Mouse (Mus musculus) lung, postnatal 0 days (tissue): ENCODE measurements around the gene Dync1i2. TPM values are rescaled to one million over a fixed set of nuclear protein-coding genes. Genes with fewer than 3 reads are reported as not detected.

ENCODE experiments used
- ATAC-seq: fragments of 200-750 bp; cut with Nextera tagmentation; 2 replicates; pipeline ENCODE4 v1.8.0; 2017; ENCODE audit warnings: moderate library complexity
- DNase-seq: peaks from one replicate; pipeline ENCODE4 v3.0.0-alpha.2; 2016; ENCODE audit warnings: low spot score
- H3K27ac ChIP-seq: fragments of 300-500 bp; sonication (generic); 2 replicates; pipeline ENCODE4 v1.5.1; 2014; ENCODE audit warnings: antibody characterized with exemption, mild to moderate bottlenecking, low read length, mixed read lengths
- H3K27me3 ChIP-seq: fragments of 300-500 bp; sonication (generic); replicated peaks from 2 replicates; pipeline ENCODE4 v1.6.1; 2014; ENCODE audit warnings: low read length, mixed read lengths; ENCODE audit not compliant: insufficient read depth
- H3K36me3 ChIP-seq: fragments of 300-500 bp; sonication (generic); 2 replicates; pipeline ENCODE4 v1.6.1; 2014; ENCODE audit warnings: low read length, mixed read lengths; ENCODE audit not compliant: insufficient read depth
- H3K4me1 ChIP-seq: fragments of 300-500 bp; sonication (generic); 2 replicates; pipeline ENCODE4 v1.6.1; 2014; ENCODE audit warnings: antibody characterized with exemption, low read depth, low read length, mixed read lengths; ENCODE audit not compliant: insufficient read depth
- H3K4me2 ChIP-seq: fragments of 300-500 bp; sonication (generic); replicated peaks from 2 replicates; pipeline ENCODE4 v1.6.1; 2014; ENCODE audit warnings: low read depth, mild to moderate bottlenecking, low read length, moderate library complexity, mixed read lengths
- H3K4me3 ChIP-seq: fragments of 300-500 bp; sonication (generic); 2 replicates; pipeline ENCODE4 v1.5.1; 2014; ENCODE audit warnings: low read depth, low read length
- H3K9ac ChIP-seq: fragments of 300-500 bp; sonication (generic); replicated peaks from 2 replicates; pipeline ENCODE4 v1.6.1; 2014; ENCODE audit warnings: low read depth, mild to moderate bottlenecking
- H3K9me3 ChIP-seq: fragments of 300-500 bp; sonication (generic); 2 replicates; pipeline ENCODE4 v1.6.1; 2016; ENCODE audit warnings: low read length, mixed read lengths
- CTCF ChIP-seq: IDR thresholded peaks from 2 replicates; pipeline ENCODE4 v1.5.1; 2016; ENCODE audit warnings: antibody characterized with exemption, mild to moderate bottlenecking
- EP300 ChIP-seq: IDR thresholded peaks from 2 replicates; pipeline ENCODE4 v1.6.1; 2016; ENCODE audit warnings: antibody characterized with exemption, mild to moderate bottlenecking, control low read depth
- WGBS: fragments of 180-500 bp; shearing (Covaris S2); extraction: QIAGEN DNeasy Blood & Tissue Kit; methylation state at CpG from one replicate; pipeline ENCODE4 v1.1.7; 2014; 5-methylcytosine and 5-hydroxymethylcytosine counted together
- polyA plus RNA-seq: library from polyadenylated mRNA; unstranded; fragments of >200 nt; fragmentation: Nextera tagmentation; extraction: Ambion mirVana; gene quantifications from 2 replicates; pipeline ENCODE4 v1.2.1, GENCODE M21; 2015

Gene Dync1i2
- polyA plus RNA-seq, 1 experiment from 2014 or later, result 76.6 TPM

DNA sequence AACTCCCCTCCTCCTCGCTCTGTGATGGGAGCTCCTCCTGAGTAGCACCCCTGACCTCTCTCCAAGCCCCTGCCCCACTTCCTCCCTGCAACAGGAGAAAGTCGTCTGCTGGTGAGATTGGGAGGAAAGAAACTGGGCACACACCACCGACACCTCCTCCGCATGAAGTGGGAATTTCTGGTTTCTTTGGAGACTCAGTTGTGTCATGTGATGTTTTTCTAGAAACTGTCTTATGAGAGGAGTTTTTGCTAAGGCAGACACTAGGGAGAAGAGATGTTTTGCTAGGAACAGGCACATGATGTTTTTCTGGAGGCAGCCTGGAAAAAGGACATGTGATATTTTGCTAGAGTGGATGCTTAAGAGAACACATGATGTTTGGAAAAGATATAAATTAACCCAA, 11.0 kb upstream of the Dync1i2 start:
- DNase-seq, result no peak

DNA sequence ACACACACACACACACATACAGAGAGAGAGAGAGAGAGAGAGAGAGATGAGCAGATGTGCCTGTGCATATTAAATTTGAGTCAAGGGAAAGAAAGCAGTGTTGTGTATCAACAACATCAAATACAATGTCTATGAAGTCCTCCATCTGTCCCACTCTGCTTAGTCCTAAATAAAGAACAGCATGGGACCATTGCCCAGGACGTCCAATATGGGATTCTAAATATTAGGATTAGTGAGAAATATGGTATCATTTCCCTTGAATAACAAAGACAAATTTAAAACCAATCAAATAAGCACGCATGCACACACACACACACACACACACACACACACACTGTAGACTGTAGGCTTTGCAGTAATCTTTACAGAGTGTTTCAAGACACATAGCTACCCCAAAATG, 9.6 kb upstream of the Dync1i2 start:
- H3K4me1 ChIP-seq, result no peaks in the 10 kb centered on the region
- H3K9ac ChIP-seq, result no peak overlapping the region
- H3K27me3 ChIP-seq, result no peaks in the 10 kb centered on the region
- DNase-seq (no peak), ATAC-seq (no peak)
- H3K4me2 ChIP-seq, result no peak overlapping the region
- 82% methylated on average over 2 of the region's 2 CpGs for WGBS
- H3K27ac ChIP-seq, result no peak overlapping the region
- H3K4me3 ChIP-seq, result no peak overlapping the region
- H3K36me3 ChIP-seq, result no peaks in the 10 kb centered on the region
- no peak for TF ChIP-seq EP300
- TF ChIP-seq CTCF, result no peak
- no peaks in the 10 kb centered on the region for H3K9me3 ChIP-seq

More for the DNA sequence above, 11.0 kb upstream of the Dync1i2 start:
- Histone ChIP-seq H3K9me3 (no peaks in the 10 kb centered on the region), H3K27me3 (no peaks in the 10 kb centered on the region), H3K36me3 (no peaks in the 10 kb centered on the region), H3K4me2 (no peak overlapping the region), H3K4me1 (no peaks in the 10 kb centered on the region), H3K9ac (no peak overlapping the region), H3K27ac (no peak overlapping the region), H3K4me3 (no peak overlapping the region)
- 49% methylated on average over 4 of the region's 4 CpGs for WGBS
- no peak for ATAC-seq
- TF ChIP-seq EP300 (no peak), CTCF (no peak)

DNA sequence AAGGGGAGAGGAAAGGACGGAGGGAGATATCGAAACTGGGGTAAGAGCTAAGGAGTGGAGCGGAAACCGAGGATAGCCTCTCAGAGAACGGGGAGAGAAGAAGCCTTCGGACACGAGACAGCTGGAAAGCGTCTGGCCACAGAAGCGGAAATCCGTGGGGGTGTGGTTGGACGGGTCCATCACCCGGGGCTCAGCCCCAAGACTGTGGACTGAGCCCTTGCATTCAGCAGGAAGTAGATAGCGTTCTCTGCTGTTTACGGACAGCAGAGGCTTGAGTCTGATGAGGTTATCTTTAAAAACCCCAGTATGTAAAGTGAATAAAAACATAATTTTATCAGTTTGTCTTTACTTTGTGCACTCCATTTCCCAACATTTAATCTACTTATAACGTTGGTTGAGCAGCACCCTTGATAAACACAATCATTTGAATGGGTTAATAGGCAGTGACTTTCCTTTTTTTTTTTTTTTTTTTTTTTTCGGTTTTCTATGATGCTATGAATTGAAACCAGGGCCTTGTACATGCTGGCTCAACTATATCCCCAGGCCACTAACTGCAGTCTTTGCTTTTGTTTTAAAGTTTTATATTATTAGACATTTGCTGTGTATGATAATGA, 7.6 kb upstream of the Dync1i2 start:
- Histone ChIP-seq H3K27me3 (no peaks in the 10 kb centered on the region), H3K4me2 (peak overlapping the region; percentile 27; the same call in 1 of the 2 replicates), H3K9me3 (no peaks in the 10 kb centered on the region), H3K27ac (no peak overlapping the region), H3K9ac (no peak overlapping the region), H3K4me1 (no peaks in the 10 kb centered on the region), H3K4me3 (peak overlapping the region; percentile 12; the same call in 1 of the 2 replicates), H3K36me3 (no peaks in the 10 kb centered on the region)
- ATAC-seq, result peak; percentile 85
- WGBS, result 48% methylated on average over 16 of the region's 16 CpGs
- DNase-seq, result peak; percentile 78
- TF ChIP-seq CTCF, result peak; percentile 35
- no peak for TF ChIP-seq EP300

DNA sequence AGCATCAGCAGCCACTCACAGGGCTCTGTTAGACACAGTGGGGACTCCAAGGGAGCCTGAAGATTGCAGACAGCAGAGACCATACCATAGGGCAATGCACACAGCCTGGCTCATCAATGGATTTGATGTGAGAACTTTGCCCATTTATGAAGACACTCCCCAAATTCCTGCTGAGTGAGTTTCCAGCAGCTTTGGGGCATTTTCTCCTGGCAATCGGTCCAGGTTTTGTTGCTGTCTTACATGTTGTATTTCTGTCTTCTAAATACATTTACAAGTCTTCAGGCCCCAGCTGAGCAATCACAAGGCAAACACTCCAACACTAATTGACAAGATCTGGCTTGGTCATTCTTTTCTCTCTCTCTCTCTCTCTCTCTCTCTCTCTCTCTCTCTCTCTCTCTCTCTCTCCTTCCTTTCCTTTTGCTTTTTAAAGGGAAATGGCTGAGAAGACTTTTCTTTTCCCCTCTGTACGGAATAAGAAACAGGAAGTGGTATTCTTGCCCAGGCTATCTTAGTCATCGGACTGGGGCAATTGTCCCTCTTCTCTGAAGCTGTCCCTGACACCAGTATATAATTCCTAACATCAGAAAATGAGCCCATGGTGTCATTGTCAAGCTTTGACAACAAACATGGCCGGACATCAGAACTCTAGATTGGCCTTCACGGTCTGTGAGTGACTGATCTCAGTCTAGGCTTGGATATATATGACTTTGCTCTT, 2.3 kb upstream of the Dync1i2 start:
- DNase-seq (no peak), ATAC-seq (no peak)
- Histone ChIP-seq H3K9me3 (no peaks in the 10 kb centered on the region), H3K4me1 (0 out of 2 replicates have a peak, but pooled peaks cover 4% of the 10 kb centered on the region), H3K27ac (no peak overlapping the region), H3K9ac (no peak overlapping the region), H3K4me3 (no peak overlapping the region), H3K36me3 (no peaks in the 10 kb centered on the region), H3K4me2 (no peak overlapping the region), H3K27me3 (no peaks in the 10 kb centered on the region)
- 61% methylated on average over 5 of the region's 5 CpGs for WGBS
- TF ChIP-seq EP300 (no peak), CTCF (no peak)

DNA sequence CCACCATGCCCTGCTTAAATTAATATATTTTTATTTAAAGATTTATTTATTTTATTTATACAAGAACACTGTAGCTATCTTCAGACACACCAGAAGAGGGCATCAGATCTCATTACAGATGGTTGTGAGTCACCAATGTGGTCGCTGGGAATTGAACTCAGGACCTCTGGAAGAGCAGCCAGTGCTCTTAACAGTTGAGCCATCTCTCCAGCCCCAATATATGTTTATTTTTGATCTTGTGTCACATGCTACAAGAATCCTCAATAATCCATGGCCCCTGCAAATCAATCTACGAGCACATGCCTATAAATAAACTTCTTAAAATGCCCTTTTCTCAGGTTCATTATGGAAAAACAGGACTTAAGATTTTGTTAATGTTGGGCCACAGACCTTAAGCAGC, 410 bp upstream of the Dync1i2 start:
- 85% methylated on average over 2 of the region's 2 CpGs for WGBS
- no peak overlapping the region for H3K4me3 ChIP-seq
- H3K27ac ChIP-seq, result no peak overlapping the region
- no peaks in the 10 kb centered on the region for H3K27me3 ChIP-seq
- DNase-seq (no peak), ATAC-seq (no peak)
- H3K4me1 ChIP-seq, result 0 out of 2 replicates have a peak, but pooled peaks cover 4% of the 10 kb centered on the region
- H3K9ac ChIP-seq, result no peak overlapping the region
- H3K36me3 ChIP-seq, result 0 out of 2 replicates have a peak, but pooled peaks cover 5% of the 10 kb centered on the region
- TF ChIP-seq EP300, result no peak
- TF ChIP-seq CTCF, result no peak
- H3K4me2 ChIP-seq, result no peak overlapping the region
- H3K9me3 ChIP-seq, result no peaks in the 10 kb centered on the region

DNA sequence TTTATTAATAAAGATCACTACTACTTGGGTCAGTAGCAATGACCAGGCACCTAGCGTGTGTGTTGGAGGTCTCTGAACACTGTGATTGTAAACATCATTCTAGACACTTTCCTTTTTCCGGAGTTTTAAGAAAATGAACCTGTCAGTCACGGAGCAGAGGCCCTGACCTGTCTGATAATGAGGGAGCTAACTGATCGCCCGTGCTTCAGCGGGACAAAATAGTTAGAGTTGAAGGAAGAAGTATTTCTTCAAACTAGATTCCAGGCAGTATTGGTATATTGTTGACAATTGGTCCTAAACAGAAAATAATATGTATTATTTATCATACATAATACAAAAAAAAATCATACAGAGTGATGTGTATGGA, 837 bp downstream of the Dync1i2 start:
- ATAC-seq, result no peak
- peak overlapping the region; percentile 58 for H3K4me2 ChIP-seq

More for the DNA sequence above, 837 bp downstream of the Dync1i2 start:
- no peak for TF ChIP-seq EP300
- no peak for TF ChIP-seq CTCF
- Histone ChIP-seq H3K9ac (peak overlapping the region; percentile 95), H3K36me3 (0 out of 2 replicates have a peak, but pooled peaks cover 5% of the 10 kb centered on the region), H3K27me3 (no peaks in the 10 kb centered on the region), H3K27ac (peak overlapping the region; percentile 88), H3K4me3 (peak overlapping the region; percentile 98), H3K9me3 (no peaks in the 10 kb centered on the region), H3K4me1 (0 out of 2 replicates have a peak, but pooled peaks cover 4% of the 10 kb centered on the region)
- no peak for DNase-seq
- WGBS, result under 1% methylated on average over 6 of the region's 6 CpGs
